Mouse (Mus musculus) thymus, adult 2 months (tissue): ENCODE measurements around the gene Mypn.

ENCODE experiments used
- CTCF ChIP-seq: fragments of 200-500 bp; IDR thresholded peaks from 2 replicates; pipeline ENCODE4 v1.5.1; 2012; ENCODE audit warnings: mild to moderate bottlenecking, control low read depth, low read length, moderate library complexity, borderline replicate concordance; ENCODE audit not compliant: control insufficient read depth, poor library complexity, insufficient read depth; ENCODE audit errors: extremely low read depth
- POLR2A ChIP-seq: fragments of 200-500 bp; IDR thresholded peaks from 2 replicates; pipeline ENCODE4 v1.6.1; 2012; ENCODE audit warnings: mild to moderate bottlenecking, low read length, control low read depth, moderate library complexity; ENCODE audit not compliant: control insufficient read depth, poor library complexity, insufficient read depth; ENCODE audit errors: extremely low read depth

DNA sequence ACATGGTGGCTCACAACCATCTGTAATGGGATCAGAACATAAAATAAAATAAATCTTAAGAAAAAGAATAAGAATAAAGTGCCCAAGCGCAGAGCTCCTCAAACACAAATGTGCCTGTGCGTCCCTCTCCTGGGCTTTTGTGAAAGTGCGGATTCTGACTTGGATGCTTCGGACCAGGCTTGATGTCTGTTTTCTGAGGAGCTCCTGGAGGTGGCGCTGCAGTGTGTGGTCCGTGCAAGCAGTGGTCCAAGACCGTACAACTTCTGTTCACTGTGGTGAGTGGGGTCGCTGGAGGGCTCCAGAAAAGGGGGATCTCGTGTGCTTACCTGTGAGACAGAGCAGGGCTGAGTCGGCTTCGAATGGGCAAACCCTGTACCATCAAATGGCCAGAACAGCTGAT is 78.4 kb downstream of the Mypn start:
- TF ChIP-seq POLR2A (no peak), CTCF (no peak)
